Mouse (Mus musculus): ENCODE data around the gene Tacstd2. TPM values are rescaled to one million over a fixed set of nuclear protein-coding genes. Genes with fewer than 3 reads are reported as not detected.

The Tacstd2 gene
- 2.2 and 3.4 TPM in 2 replicates for polyA plus RNA-seq (2012; rRNA removed)

DNA sequence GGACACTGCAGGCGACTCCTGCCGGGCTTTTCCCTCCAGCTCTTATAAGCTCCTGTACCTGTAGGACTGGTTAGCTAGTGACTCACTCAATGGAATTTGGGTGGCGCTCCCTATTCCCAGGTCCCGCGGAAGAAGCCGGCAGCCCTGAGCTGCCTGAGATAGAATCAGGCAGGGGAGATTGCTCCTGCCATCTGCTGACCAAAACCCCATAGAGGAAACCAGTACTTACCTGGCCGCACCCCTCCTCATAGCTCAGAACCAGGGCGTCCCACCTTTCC is at the start of gene Tacstd2:
Gene Tacstd2, minus strand, starts transcription at position 20 of the 278 bp plus-strand sequence.

DNA sequence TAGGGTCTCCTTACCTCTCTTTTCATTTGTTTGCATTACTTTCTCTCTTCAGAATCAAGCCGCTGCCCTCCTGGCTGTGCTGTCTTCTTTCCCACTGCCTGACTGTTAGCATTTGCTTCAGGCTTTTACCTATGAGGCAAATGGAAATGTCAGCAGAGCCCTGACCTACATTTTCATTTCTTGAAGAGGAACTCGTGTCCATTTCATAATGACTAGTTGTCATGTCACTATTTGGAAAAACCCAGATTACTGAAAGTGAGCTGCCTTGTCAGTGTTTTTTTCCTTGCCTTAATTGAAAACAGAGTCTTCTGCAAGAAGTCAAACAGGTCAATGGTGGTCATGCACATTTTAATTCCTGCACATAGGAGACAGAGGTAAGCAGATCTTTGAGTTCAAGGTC is 43.8 kb downstream of the Tacstd2 start, which contains the start of gene Il23r:
Gene Il23r, minus strand, starts transcription at position 101 of the 400 bp plus-strand sequence.

Other genes starting within 250 kb of the Tacstd2 start
- 0.17 and 0.27 TPM in 2 replicates for gene Il12rb2, start 159.6 kb downstream of the Tacstd2 start, polyA plus RNA-seq (2012; rRNA removed)
- gene Il23r, start 43.9 kb downstream of the Tacstd2 start, polyA plus RNA-seq (2012; rRNA removed), result 0.02 TPM in 1 of 2 replicates, not detected in the other